Mouse (Mus musculus) heart, adult 8-10 months (tissue): ENCODE results near the gene Npas3. TPM values are rescaled to one million over a fixed set of nuclear protein-coding genes. Genes with fewer than 3 reads are reported as not detected.

Experiments used
- DNase-seq: peaks from one replicate; pipeline ENCODE4 v3.0.0; 2022; ENCODE audit warnings: low spot score
- total RNA-seq, 4 experiments: library from RNA; stranded (reverse); gene quantifications; 2 replicates each; pipeline ENCODE4 v1.2.4; 2022

Gene Npas3
- total RNA-seq, 4 experiments from 2014 or later: 0.05 to 0.20 (median 0.17) TPM

DNA sequence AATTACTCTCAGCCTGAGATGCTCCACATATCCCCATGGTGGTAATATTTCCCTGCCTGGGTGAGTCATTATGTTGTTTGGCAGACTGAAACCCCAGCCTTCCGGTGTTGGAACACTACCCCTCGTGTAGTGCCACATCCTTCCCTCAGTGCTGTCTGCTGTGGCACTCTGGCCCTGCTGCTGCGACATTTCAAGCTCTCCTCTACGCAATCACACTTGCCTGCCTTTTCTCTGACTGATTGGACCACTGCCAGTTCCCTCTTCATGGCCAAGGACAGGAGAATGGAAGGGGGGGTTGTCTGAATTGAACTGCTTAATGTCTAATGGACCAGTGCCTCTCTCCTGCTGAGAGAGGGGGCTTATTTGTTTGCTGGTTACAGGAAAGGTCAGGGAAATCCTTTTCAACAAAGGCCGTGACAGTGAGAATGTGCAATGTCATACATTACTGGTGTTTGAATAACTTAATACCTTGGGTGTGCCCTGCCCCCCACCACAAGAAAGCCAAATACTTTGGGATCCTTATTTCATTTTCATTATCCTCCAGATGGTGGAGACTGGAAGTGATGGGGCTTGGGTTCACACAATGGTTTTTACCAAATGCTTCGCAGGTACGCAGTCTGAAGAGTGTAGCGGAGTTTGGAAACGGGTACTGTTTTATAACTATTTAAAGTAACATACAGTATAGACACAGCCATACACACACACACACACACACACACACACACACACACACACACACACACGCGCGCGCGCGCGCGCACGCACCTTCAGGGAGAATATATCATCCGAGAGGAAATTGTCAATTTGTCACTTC lies 339.4 kb downstream of the Npas3 start:
- DNase-seq: peak; percentile 3

- no peak for DNase-seq
Observed at GRCm38 (mm10) chr12:53589446-53589961, 341.0 kb downstream of the Npas3 start.

- DNase-seq: no peak
Observed at GRCm38 (mm10) chr12:53605661-53606060, 357.2 kb downstream of the Npas3 start.

GRCm38 (mm10) chr12:53612120-53612519 lies 363.6 kb downstream of the Npas3 start:
- DNase-seq: no peak

DNA sequence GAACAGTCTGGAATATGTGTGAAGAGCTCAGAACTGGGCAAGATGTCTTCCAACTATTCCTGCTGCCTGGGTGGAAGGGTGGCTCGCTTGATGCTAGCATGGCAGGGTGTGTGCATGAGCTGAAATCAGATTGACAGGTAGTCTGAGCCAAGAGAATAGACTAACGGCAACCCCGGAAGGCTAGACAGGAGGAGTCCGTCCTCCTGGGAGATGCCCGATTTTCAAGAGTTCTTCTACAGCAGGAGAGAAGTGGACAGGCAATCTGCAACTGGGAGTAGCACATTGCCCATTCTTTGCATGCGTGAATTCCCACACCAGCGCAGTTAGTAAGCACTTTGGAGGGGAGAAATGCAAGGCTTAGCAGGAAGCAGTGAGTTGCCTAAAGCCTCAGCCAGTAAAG lies 372.8 kb downstream of the Npas3 start:
- no peak for DNase-seq

- no peak for DNase-seq
Observed at GRCm38 (mm10) chr12:53623793-53624192, 375.3 kb downstream of the Npas3 start.

DNA sequence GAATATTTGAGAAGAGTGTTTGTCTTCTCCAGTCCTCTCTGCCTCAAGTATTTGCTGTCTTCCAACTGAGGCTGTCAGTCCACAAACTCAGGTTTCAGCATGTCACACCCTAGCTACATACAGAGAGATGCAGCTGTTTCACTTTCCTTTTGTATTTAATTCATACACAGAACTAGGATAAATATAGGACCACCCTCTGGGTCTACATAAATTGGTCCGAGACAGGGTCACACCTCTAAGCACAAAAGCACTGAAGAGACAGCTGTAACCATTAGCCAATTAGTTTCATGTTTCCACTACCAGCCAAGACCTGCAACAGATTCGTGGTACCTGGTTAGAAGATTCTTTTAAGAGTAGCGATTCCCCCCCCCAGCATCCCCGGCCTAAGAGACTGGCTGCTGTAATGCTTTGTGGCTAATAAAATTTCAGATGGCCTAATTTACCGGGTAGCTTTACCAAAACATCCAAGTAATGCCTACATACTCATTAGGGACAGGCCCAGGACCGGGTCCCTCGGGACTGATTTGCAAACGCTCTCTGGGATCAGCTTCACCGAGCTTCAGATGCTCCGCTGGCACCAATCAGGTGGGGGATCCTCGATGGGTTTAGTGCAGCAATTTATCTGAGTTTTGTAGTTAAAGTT lies 376.0 kb downstream of the Npas3 start:
- no peak for DNase-seq

DNA sequence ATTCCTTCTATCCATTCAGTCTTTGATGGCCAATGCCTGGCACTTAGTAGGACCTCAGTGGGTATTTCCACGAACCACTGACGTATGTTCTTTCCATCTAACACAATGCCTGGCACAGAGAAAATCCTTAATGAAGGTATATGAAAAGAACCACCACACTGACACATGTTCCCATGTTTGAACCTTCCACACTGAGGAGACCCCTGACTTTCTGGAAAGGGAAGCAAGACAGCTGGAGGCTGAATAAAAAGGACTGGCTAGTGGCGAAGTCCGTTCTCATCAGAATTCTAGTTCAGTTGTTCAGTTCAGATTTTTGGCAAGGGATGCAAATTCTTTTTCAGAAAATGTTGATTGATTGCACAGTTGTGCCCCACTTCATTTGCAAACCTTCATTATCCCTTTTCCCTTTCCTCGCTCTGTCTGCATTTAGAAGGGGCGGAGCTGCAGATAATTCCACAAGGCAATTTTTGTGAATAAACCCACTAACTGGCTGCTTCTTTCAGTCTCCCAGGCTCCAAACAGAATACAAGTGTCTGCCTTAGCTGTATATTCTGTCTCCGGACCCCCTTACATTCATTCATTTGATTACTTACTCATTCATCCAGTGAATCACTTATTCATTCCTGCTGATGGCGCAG lies 381.1 kb downstream of the Npas3 start:
- DNase-seq: no peak

DNA sequence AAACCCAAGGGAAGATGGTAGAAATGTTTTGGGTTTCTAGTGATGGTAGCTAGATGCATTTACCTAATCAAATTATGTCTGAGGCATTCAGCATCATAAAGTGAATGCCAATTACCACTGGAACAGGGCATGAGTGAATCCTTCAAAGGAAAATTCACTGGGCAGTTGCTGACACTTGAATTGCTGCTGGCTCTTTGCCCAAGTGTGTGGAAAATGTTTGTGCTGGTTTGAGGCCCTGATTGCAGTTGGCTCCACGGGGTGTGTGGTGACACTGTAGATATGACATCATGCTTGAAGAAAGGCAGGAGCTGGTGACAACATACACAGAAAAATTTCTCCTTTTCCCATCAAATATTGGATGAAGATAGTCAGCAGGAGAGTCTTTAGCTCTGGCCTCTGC lies 382.1 kb downstream of the Npas3 start:
- DNase-seq: no peak

DNA sequence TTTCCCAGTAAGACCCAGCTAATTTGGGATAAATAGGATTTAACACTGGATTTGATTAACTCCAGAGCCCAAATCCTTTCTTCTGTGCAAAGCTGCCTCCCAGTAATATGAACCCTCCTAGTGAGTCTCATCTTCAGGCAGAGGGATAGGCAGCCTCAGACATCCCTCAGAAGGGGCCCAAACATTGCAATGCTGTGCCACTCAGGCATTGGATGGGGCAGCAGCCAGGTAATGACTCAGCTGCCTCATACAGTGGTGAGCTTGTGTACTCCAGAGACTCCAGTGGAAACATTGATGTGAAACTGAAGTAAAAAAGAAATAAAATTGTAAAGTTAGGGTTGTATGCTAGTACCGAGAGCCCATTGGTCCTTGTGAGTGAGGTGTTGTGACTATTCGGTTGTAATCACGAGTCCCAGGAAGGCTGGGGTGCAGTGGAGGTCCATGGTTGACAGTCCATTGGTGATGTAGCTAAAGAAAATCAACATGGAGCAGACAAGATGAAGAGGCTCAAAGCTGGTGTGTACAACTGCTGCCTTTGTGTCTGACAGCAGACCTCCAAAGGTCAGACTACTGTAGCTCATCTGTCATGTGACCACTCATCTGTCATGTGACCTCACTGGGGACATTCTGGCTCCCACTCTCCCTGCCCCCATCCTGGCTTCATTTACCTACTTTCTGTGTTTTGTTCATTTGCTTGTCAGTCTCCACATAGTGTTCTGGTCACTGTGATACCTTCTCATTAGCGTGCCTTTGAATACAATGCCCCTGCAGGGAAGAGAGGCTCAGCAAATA lies 383.0 kb downstream of the Npas3 start:
- DNase-seq: no peak

DNA sequence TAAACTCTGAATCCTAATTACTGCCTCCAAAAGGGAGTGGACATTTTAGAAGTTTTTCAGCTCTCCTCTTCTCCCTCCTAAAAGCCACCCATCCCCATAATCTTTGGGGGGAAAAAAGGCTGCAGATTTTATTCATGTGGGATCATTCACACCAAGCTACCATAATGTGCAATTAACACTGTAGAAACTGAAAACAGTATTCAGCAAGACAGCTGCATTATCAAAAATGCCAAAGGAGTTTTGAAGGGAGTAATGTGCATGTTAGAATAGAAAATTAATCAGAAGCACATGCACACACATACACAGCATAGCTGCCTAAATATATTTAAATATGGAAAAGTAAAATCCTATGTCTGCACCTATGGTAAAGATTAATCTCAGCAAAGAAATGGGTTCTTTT lies 390.1 kb downstream of the Npas3 start:
- no peak for DNase-seq

GRCm38 (mm10) chr12:53647282-53647681 lies 398.8 kb downstream of the Npas3 start:
- no peak for DNase-seq

DNA sequence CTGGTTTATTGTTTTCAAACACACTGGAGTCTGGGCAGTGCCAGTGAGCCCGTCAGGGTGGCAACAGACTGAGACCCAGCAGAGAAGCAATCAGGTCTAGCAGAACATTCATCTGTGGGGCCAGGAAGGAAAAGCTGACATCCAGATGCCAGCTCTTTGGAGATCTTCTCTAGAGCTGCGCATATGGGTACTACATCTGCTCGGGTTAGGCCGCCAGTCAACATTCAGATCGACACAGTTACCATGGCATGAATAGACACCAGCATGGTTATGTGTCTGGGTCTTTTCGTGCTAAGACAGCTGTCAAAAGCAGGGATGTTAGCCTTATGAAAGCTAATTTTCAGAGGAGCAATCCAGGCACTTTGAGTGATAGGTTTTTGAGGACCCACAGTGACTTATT lies 407.8 kb downstream of the Npas3 start:
- no peak for DNase-seq

- no peak for DNase-seq
Observed at GRCm38 (mm10) chr12:53664084-53664483, 415.6 kb downstream of the Npas3 start.

DNA sequence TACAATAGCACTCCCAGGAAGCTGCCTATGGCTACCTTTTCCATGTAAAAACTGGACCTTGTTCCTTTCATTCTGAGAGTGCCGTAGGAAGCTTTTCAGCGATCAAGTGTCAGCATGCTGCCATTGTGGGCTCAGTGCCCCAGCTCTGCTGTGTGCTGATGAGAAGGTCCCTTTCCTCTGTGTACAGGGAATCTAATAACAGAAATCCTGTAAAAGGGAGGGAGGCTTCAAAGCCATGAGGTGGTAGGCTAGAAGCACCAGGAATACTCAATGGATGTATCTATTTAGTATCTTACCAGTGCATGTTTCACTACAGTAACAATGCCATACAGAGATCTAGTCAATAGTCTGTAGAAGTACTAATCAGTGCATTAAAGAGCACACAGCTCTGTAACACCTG lies 423.4 kb downstream of the Npas3 start:
- DNase-seq: no peak

GRCm38 (mm10) chr12:53677091-53677630 lies 428.7 kb downstream of the Npas3 start:
- DNase-seq: no peak

DNA sequence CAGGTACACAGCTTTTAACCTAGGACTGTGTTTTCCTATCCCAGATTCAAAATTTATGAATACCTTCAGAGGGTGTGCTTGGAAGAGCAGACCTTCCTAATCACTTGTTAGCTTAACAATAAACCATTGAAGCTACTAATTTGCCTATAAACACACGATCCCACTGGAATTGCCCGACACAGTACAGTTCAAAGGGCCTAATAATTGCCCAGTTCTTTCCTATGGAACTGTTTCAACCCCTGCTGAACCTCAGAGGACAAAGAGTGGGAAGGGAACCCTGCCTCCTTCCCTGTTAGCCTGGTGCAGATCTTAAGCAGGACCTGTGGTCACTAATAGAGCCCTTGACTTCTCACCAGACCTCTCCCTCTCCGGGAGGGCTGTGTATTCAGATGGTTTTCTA lies 429.7 kb downstream of the Npas3 start:
- no peak for DNase-seq

- no peak for DNase-seq
Observed at GRCm38 (mm10) chr12:53679161-53679560, 430.7 kb downstream of the Npas3 start.

GRCm38 (mm10) chr12:53680501-53680900 lies 432.0 kb downstream of the Npas3 start:
- DNase-seq: no peak

DNA sequence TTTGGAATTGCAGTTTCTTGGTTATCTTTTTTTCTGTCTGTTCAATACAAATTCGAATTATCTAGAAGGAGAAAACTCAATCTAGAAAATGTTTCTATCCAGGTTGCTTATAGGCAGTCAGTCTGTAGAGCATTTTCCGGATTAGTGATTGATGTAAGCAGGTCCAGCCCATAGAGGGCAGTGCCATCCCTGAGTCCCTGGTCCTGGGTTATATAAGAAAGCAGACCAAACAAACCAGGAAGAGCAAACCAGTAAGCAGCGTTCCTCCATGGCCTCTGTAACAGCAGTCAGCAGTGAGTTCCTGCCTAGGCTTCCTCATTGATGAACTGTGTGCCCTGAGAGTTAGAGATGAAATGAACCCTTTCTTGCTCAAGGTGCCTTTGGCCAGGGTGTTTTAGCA lies 433.6 kb downstream of the Npas3 start:
- DNase-seq: no peak

DNA sequence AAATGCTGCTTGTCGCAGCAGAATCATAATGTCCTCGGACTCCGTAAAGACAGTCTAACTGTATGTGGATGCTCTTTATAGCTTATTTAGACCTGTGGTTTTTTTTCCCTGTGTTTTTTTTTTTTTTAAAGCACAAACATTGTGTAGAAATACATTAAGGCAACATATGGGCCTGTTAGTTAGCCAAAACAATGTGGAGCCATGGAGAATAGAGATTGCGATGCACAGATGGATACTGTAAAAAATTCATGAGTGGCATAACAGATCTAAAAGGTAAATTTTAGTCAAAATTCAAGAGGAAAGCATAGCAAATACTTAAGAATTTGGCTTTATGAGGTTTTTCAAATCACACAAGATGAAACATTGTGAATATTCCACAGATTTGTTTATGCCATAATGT lies 444.0 kb downstream of the Npas3 start:
- no peak for DNase-seq

DNA sequence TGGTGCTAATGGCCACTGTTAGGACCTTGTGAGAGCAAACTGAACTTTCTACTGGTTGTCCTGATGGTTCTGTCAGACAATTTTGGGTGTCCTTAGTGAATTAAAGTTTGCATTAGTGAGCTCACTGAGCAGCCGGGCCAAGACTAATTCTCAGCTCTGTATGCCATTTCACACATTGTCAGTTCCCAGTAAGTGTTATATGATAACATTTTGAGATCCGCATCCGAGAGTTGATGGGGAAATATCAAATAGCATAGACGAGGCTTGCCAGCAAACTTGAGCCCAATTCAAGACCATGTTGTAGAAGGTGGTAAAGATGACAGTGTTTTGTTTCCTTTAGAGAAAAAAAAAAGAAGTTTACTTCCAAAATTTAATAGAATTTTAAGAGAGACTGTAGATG lies 445.9 kb downstream of the Npas3 start:
- DNase-seq: no peak
